Mouse (Mus musculus): ENCODE measurements around the gene Olfm4.

Olfm4 gene

DNA sequence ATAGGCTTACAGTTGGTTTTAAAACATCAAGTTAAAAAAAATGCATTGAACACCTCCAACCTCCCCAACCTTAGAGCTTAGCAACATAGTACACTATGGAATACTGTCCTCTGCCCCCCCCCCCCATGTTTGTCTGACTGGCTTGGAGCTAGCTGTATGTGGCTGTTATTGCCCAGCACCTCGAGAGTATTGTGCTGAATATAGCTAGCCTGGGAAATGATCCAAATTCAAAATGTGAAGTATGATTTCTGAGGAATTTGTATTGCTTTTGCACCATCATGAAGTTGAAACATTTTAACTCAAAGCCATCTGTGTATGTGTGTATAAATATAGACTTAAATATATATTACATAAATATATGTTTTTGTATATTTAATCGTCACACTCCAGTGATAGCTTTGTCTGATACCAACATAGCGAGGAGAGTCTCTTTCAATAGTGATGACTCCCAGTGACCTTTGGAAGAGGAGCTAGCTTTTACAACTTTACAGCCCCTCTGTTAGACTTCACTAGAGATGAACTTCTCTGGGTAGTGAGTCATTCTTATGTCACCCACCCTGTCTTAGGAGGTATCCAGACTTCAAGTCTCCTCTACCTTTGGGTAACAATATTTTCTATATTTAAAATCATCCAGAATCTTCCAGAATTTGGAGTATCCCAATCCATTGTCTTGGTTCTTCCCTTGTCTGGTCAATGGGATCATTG is 45.6 kb downstream of the Olfm4 start:
- no peak for DNase-seq (ENCODE audit: low read depth)

DNA sequence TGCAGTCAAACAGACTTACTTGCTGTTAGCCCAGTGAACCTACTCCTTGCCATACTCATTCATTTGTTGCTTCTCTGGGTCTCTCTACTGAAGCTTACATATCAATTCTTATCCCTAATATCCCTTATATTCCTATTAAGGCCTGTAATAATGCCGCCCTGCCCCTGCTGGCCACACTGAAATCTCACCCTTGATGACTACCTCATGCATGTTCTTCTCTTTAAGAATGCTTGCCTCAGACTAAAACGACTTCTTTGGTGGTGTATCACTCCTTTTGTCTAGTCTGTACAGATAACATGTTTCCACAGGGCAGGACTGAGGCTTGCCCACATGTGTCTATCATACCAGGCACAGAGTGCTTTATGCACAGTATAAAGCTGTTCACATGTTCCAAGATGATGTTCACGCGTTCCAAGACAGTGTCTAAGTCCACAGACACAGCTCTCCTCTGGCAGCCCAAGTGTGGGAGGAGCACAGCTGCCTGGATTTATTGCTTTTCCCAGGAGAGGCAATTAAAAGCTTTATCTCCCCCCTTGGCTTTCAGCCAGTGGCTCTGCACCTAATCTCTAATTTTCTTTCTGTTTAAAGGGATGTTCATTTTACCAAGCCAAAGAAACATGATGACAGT is 55.9 kb downstream of the Olfm4 start:
- no peak for DNase-seq (ENCODE audit: low read depth)

DNA sequence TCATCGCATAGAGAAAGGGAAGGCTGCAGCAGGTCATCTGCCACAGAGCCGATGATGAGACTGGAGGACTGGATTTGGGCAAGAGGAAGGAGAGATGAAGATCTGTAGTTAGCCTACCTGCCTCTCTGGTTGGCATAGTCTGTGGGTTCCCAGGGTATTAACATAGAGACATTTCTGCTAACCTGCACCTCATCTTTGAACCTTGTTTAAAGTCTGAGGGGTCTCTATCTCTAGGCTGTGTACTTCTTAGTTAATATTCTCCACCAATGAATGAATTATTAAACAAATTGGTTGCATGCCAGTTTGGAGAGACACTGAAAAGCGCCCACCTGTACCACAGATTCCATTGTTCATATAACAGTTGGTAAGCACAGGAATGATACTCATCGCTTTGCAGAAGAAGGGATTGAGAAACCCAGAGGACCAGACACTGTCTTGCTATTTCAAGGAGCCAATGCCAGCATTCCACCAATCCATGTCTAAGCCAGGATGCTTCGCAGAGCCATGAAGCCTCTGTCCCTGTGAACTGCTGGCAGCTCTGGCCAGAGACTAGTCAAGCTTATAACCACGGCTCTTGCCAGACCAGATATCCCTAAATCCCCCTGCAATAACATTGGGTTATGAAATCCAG is 62.3 kb downstream of the Olfm4 start:
- no peak for DNase-seq (ENCODE audit: low read depth)

DNA sequence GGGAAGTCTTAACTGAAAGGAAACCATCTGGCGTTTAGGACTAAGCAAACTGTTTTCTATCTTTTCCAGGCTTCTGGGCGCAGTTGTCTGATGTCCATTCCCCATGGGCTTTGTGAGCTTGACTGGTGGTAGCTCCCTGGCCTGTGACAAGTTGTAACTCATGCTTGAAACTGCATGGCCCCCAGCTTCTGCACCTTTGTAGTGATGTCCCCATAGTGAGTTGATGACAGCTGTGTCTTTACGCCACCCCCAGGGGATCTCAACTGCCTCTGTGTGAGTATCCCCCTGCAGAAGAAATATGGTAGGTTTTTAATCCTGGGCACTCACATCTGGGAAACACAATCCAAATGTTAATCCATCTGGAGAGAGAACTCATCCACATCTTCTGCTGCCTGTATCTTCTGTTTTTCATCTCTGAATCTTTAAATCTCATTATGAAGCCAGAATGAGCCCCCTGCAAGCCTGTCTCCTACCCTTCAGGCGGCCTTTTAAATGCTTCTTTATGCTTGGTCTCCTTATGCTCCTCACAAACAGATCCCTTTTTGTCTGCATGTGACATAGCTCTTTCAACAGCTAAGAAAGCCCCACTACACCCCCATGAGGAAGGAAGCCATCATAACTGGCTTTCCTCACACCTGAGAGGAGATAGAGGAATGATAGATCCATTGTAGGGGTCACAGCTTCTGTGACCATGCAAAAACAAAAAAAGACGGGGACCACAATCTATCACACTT is 63.7 kb downstream of the Olfm4 start:
- DNase-seq (ENCODE audit: low read depth), result no peak

DNA sequence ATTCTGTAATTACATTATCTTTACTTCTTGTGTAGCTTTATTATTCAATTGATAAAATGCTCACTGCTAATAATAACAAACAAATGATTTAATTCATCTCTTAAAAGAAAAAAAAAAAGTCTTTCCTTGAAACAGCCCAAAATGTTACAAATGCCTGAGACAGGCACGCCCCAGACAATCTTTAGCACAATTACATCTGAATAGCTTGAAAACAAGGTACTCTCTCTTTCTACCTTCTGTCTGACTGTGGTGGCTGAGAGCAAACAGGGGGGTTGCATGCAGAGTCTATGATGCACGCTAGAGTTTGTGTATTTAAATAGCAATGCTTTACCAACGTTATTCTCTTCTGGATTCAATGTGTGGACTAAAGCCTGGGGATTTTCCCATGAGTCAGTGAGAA is 71.8 kb downstream of the Olfm4 start:
- no peak for DNase-seq (ENCODE audit: low read depth)

DNA sequence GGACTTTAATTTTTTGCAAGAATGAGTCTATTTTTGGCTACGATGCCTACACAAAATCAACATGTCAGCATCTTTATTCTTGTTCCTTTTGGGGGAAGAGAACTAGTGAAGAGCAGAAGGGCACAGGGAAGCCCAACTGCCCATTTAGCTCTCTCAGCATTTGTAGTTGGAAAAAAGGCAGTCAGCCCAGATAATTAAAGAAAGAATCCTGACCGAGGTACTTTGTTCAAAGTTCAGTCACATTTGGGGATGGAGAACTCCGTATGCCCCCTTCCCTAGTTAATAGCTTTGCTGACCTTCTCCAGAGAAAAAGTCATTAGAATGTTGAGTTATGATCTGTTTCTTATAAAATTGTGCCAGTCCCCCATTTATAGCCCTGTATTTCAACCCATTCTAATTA is 77.8 kb downstream of the Olfm4 start:
- no peak for DNase-seq (ENCODE audit: low read depth)

DNA sequence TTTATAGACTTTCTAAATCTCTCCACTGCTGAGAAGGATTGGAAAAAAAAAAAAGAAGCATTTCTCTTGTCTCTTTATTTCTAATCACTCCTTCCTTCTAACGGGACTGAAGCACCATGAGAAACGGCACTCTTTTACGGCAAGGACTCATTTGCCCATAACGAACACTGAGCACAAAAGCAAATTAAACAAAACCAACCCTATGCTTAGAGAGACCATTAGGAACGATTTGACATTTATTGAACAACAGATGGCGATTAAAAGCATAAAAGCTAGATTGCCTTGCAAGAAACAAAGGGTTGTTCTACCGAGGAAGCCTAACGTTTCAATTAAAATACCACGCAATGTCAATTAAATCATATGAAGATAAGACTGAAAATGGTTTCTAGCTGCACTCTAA is 79.0 kb downstream of the Olfm4 start:
- DNase-seq (ENCODE audit: low read depth), result no peak

DNA sequence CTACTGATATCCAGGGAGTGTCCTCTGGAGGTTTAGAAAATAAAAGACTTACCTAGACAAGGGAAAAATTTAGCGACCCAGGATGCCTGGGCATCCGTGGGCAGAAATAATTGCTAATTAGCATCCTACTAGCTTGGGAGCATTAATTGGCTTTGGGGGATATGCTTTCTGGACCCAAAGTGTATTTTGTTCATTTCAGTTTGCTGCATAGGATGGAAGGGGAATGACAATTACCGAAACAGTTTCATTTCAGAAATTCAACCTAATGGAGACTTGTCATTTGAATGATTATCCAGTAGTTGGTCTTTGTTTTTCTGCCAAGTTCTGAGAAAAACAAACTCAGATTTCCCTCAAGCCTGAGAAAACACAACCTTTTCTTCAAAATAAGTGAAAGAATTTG is 86.7 kb downstream of the Olfm4 start:
- DNase-seq (ENCODE audit: low read depth), result no peak
